Mouse (Mus musculus): ENCODE results near the gene Ccdc157.

GRCm38 (mm10) chr11:4164701-4165100, 4.6 kb upstream of the Ccdc157 start:
- no peak for TF ChIP-seq POLR2A (IDR thresholded peaks at IDR 0.05; ENCODE audit: low read depth, low read length)
- no peak for TF ChIP-seq CTCF (conservative IDR thresholded peaks at IDR 0.05; ENCODE audit: insufficient read depth, insufficient read length, low read depth, low read length)

Data from kidney, adult 2 months (tissue).